Mouse (Mus musculus) thymus, adult 18-20 months (tissue): Measurements from ENCODE around the gene Itpk1.

ENCODE experiments used
- DNase-seq, 2 experiments: peaks; one replicate each; pipeline ENCODE4 v3.0.0; 2022; ENCODE audit warnings: mixed read lengths in 2 of 2

Gene Itpk1

GRCm38 (mm10) chr12:102713153-102713865, 8.6 kb upstream of the Itpk1 start:
- DNase-seq = no peak

DNA sequence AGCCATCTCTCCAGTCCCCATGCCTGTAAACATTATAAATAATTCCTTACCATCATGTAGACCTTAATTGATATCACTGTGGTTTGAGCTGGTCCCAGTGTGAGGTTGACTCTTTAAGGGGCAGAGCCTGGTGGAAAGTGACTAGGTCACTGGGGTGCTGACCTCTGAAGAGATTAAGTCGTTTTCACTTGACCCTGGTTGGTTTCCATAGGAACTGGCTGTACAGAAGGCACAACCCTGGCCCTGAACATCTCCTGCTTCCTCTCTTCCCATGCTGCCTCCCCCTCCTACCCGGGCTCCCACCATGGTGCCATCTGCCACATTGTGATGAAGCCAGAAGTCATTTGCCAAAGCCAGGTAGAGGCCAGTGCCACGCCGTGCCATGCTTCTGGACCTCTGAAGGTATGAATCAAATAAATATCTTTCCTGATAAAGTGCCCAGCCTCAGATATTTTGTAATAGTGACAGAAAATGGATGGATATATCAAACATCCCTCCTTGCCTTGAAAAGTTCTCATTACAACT, 6.2 kb upstream of the Itpk1 start:
- no peak for DNase-seq

- DNase-seq = no peak
These were observed 5.2 kb upstream of the Itpk1 start for GRCm38 (mm10) chr12:102709896-102710295.

DNA sequence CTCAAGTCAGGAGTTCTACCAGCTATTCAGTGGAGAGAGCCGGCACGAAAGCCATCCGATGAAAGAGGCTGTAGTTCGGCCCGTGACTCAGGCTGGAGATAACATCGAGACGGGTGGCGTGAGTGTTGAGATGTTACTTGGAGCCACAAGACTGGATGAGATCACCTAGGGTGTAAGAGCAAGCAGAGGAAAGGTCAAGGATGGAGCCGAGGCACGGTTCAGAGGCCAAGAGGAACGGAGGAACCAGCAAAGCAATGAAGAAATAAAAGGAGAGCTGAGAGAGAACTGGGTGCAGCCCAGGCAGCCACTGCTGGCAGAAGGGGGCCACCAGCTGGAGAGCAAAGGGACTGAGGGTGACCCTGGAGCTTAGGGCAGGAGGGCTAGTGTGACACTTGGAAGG, 3.5 kb upstream of the Itpk1 start:
- no peak for DNase-seq

- no peak for DNase-seq
These were observed 2.2 kb upstream of the Itpk1 start for GRCm38 (mm10) chr12:102706833-102707463.

GRCm38 (mm10) chr12:102705906-102706640, 1.3 kb upstream of the Itpk1 start:
- no peak for DNase-seq

DNA sequence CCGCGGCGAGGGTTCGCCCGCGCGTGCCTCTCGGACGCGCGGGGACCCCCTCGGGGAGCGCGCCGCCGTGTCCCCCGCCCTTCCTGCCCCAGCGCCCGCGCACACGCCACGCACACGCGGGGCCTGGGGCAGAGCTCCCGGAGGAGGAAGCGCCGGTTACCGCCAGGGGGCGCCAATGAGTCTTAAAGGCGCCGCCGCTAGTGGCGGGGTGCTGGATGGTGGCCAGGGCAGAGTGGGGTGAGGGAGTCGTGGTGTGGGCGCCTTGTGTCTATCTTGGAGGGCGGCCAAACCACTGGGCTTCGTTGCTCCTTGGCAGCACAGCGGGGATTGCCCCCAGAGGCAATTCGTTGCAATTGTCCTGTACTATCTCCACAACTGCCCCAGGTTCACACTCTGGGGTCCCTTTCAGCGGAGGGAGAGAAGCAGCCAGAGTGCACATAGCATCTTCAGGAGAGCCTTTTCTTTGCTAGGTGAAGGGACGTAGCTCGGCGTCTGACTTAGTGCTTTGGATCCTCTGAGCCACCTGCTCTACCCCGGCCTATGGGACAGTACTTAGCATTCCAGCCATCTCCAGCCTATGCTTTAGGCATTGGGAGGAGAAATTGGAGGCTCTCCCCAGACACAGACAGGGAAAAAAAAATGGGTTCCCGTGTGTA, 614 bp upstream of the Itpk1 start:
- peak; percentile 73 to 80 for DNase-seq

- no peak for DNase-seq
These were observed 765 bp downstream of the Itpk1 start for GRCm38 (mm10) chr12:102703921-102704408.

DNA sequence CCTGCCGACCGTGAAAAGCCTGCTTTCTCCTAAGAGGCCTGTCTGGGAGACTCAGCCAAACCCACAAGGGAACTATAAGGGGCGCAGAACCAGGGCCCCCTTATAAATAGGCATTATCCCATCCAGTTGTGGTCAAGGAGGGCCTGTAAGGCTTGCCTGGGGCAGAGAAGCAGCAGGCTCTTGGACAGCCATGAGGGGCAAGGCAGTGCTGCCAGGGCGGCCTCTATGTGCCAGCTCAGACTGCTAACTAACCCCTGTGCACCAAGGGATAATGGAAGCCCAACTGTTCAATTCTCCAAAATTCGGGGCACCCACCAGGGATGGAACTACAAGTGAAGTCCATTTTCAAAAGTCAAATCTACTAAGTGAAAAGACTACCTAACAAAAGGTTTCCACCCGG, 1.3 kb downstream of the Itpk1 start:
- DNase-seq = no peak

- no peak for DNase-seq
These were observed 1.7 kb downstream of the Itpk1 start for GRCm38 (mm10) chr12:102703111-102703412.

GRCm38 (mm10) chr12:102702356-102703110, 2.2 kb downstream of the Itpk1 start:
- peak in 1 of 2 experiments; percentile 64 for DNase-seq

DNA sequence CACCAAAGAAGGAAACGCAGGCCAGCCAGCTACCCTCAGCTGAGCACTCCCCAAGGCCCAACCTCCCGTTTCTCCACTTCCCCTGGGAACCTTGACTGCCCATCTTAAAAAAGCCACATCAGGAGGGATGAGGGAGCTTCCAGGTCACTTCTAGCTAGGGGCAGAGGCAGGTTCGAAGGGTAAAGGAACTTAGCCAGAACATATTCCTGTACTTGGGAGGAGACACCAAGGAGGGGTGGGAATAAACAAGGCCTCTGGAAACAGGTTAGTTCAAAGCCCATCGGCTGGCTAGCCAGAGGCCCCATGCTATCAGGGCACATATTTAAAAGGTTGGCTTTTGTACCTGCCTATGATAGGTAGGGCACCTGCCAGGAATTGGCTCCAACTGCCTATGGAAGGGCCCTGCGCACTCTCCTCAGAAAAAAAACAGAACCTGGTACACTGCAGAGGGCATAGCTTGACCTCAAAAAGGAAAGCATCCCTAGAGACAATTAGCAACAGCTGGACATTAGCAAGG, 3.0 kb downstream of the Itpk1 start:
- DNase-seq = no peak

- DNase-seq = no peak
These were observed 4.3 kb downstream of the Itpk1 start for GRCm38 (mm10) chr12:102700453-102700852.

- DNase-seq = no peak
These were observed 5.6 kb downstream of the Itpk1 start for GRCm38 (mm10) chr12:102699156-102699555.

- no peak for DNase-seq
These were observed 6.5 kb downstream of the Itpk1 start for GRCm38 (mm10) chr12:102698089-102698684.

DNA sequence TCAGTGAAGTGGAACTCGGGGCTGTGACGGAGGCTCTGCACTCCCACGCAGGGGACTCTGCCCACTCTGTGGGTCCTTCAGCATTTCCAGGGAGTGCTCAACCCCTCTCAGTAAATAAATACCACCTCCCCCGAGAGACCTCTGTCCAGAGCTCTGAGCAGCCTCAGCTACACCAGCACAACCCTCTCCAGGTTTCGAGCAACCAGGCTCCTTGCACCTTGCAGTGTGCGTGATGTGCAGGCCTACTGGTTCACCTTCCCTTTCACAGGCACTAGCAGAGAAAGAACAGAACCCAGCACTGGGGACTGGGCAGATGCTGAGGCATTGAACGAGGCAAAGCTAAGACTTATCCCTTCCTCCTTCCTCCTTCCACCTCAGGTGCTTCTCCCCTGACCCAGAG, 7.3 kb downstream of the Itpk1 start:
- no peak for DNase-seq

DNA sequence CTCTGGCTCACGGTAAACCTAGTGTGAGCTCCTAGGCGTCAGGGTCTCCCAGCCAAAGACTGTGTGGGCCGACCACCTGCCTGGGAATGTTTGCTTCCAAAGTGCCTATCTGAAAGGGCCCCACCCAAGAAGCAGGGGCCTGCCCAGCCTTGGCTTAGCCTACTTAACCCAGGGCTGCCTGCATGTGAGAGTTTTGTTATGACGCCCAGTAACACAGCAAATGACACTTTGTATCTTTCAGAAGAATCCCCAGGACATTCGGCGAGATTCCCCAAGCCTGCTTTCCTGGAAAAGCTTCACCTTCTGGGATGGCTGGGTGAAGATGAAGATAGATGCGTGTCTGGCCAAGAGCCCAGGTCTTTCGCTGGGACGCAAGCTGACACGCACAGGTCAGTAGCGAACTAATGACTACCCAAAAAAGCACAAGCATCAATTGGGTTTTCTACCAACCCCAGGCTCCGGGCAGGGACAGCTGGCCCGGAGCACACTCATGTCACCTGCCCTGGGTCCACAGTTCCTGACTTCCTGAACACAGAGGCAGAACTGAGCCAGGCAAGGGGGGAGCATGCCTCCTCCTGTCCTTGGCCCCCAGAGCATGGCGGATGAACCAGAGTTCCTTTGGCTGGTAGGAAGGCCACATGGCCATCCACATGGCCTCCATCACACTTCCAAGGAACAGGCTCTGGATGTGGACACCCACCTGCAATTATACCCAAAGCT, 7.9 kb downstream of the Itpk1 start:
- DNase-seq = no peak

DNA sequence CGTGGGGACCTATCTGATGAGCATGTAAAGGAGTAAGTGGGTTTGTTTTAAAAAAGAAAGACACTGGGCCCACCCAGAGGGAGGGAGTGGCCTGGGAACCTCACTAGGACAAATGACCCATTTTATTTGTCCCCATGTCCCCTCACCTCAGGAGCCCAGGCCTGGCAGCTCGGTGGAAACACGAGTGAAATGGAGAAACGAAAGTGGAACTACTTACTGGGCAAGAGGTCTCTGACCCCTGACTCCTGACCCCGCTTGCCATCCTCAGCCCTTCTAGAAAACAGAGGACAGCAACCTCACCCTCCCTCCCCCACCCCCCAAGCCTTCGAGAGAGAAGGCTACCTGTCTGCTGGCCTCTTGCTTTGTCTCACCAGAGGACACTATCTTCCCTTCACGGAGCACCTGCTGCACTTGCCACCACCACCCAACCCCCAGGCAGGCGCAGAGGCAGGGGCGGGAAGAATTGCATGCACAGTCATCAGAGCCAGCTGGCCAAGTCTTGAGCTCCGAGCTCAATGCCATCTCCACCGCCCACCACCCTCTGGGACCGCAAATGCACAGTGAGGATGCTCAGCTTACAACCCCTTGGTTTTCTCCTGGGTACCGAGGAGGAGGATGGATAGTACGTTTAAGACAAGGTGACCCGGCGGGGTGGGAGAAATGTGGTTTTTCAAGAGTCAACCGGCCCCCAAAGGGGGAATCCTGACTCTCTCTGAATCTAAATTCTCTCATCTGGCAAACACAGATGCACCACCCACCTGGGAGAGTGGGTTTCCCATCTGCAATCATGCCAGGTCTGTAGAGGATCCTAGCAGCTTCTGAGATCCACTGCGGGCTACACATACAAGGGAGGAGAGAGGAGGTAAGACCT, 9.1 kb downstream of the Itpk1 start:
- peak in 1 of 2 experiments; percentile 55 for DNase-seq

DNA sequence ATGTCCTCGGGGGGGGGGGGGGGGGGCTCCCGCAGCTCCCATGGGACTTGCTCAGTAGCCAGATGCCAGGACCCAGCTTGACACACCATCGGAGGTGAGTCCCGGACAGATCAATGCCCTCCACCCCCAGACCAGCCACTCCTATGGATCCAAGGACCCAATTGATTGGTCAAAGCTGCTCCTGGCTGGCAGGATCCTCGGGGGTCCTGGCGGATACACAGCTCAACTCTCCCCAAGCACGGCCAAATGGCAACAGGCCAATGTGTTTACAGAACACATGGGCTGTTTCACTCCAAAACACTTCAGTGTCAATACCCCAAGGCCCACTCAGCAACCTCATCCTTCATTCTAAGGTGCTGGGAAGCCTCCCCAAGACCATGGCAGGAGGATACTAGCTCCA, 13.0 kb downstream of the Itpk1 start:
- no peak for DNase-seq

DNA sequence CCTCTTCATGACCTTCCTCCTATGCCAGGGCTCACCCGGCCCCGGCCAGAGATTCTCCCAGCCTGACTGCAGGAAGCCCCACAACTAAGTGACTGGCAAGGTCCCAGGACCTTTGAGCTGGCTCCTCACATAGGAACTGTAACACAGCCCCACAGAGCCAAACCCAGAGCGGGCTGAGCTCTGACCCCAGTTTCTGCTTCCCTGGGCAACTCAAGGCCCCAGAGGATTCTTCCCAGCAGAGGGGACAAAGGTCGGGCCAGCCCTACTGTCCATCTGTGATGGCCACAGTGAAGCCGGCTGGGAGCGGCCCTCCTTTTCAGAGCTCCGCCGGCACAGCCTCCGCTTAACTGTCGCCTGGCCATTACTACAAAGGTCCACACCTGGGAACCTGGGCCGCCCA, 13.6 kb downstream of the Itpk1 start:
- no peak for DNase-seq
